Mouse (Mus musculus) bone marrow, adult 2 months (tissue): ENCODE results near the gene Gba2.

Source experiments
- CTCF ChIP-seq: fragments of 200-500 bp; IDR thresholded peaks from 2 replicates; pipeline ENCODE4 v1.5.1; 2011; ENCODE audit warnings: low read length, control low read depth; ENCODE audit not compliant: control insufficient read depth, insufficient read depth
- POLR2A ChIP-seq: fragments of 200-500 bp; IDR thresholded peaks from 2 replicates; pipeline ENCODE4 v1.6.1; 2011; ENCODE audit warnings: low read depth, mild to moderate bottlenecking, control low read depth, low read length, borderline replicate concordance; ENCODE audit not compliant: control insufficient read depth

GRCm38 (mm10) chr4:43559519-43560242 is 19.0 kb downstream of the Gba2 start:
- TF ChIP-seq CTCF (no peak), POLR2A (no peak)
